Mouse (Mus musculus) liver, embryonic 14.5 days (tissue): ENCODE measurements around the gene Stim1. TPM values are rescaled to one million over a fixed set of nuclear protein-coding genes. Genes with fewer than 3 reads are reported as not detected.
"Not testable (repeated sequence)": the region's sequence is repeated elsewhere in the genome, so short reads cannot be mapped to it uniquely, and the experiment has no call there.

ENCODE experiments used
- ATAC-seq: fragments of 200-750 bp; cut with Nextera tagmentation; 2 replicates; pipeline ENCODE4 v1.8.0; 2017; ENCODE audit warnings: moderate number of reproducible peaks, mild to moderate bottlenecking, moderate library complexity; ENCODE audit not compliant: insufficient read depth
- DNase-seq, 3 experiments: peaks; one replicate each; pipeline ENCODE4 v3.0.0-alpha.2; 2012 to 2013; ENCODE audit warnings: low read depth in 3 of 3, low spot score in 3 of 3
- H3K27ac ChIP-seq: fragments of 300-500 bp; sonication (generic); 2 replicates; pipeline ENCODE4 v1.5.1; 2014; ENCODE audit warnings: moderate library complexity, mild to moderate bottlenecking, control low read depth, inconsistent platforms
- H3K27me3 ChIP-seq: fragments of 300-500 bp; sonication (generic); 2 replicates; pipeline ENCODE4 v1.6.1; 2014; ENCODE audit warnings: mild to moderate bottlenecking, low read length, moderate library complexity; ENCODE audit not compliant: control insufficient read depth, insufficient read depth
- H3K36me3 ChIP-seq: fragments of 300-500 bp; sonication (generic); replicated peaks from 2 replicates; pipeline ENCODE4 v1.6.1; 2014; ENCODE audit warnings: low read depth; ENCODE audit not compliant: control insufficient read depth, insufficient read depth
- H3K4me1 ChIP-seq, 2 experiments: fragments of 200-500 bp in 1 of 2; fragments of 300-500 bp in 1 of 2; sonication (generic) in 1 of 2; replicated peaks; 2 replicates each; pipeline ENCODE4 v1.6.1; 2012 to 2014; ENCODE audit warnings: antibody characterized with exemption in 1 of 2, inconsistent platforms in 1 of 2, low read length in 1 of 2; ENCODE audit not compliant: control insufficient read depth in 2 of 2, insufficient read depth in 2 of 2
- H3K4me2 ChIP-seq: fragments of 300-500 bp; sonication (generic); 2 replicates; pipeline ENCODE4 v1.6.1; 2014; ENCODE audit warnings: low read depth, mild to moderate bottlenecking, control low read depth, moderate library complexity
- H3K4me3 ChIP-seq, 2 experiments: fragments of 200-500 bp in 1 of 2; fragments of 300-500 bp in 1 of 2; sonication (generic) in 1 of 2; 2 replicates each; pipeline ENCODE4 v1.5.1; 2012 to 2014; ENCODE audit warnings: low read depth in 2 of 2, low read length in 2 of 2, mild to moderate bottlenecking in 2 of 2, control low read depth in 1 of 2, inconsistent platforms in 1 of 2, moderate library complexity in 1 of 2; ENCODE audit not compliant: insufficient read depth in 1 of 2
- H3K9ac ChIP-seq: fragments of 300-500 bp; sonication (generic); replicated peaks from 2 replicates; pipeline ENCODE4 v1.6.1; 2014; ENCODE audit warnings: mild to moderate bottlenecking, control low read depth, moderate library complexity
- H3K9me3 ChIP-seq: fragments of 300-500 bp; sonication (generic); 2 replicates; pipeline ENCODE4 v1.6.1; 2016; ENCODE audit warnings: low read length, mixed read lengths; ENCODE audit not compliant: control insufficient read depth
- CTCF ChIP-seq: IDR thresholded peaks from 2 replicates; pipeline ENCODE4 v1.5.1; 2016; ENCODE audit warnings: antibody characterized with exemption, low read depth, control low read depth
- EP300 ChIP-seq: IDR thresholded peaks from 2 replicates; pipeline ENCODE4 v1.6.1; 2016; ENCODE audit warnings: antibody characterized with exemption, low read depth
- WGBS: fragments of 180-500 bp; shearing (Covaris S2); extraction: QIAGEN DNeasy Blood & Tissue Kit; methylation state at CpG from one replicate; pipeline ENCODE4 v1.1.7; 2014; ENCODE audit not compliant: insufficient replicate concordance; 5-methylcytosine and 5-hydroxymethylcytosine counted together
- polyA plus RNA-seq, 2 experiments: library from polyadenylated mRNA; depleted of rRNA in 1 of 2; stranded (reverse) in 1 of 2; unstranded in 1 of 2; fragments of >200 nt; fragmentation: Nextera tagmentation in 1 of 2; extraction: Ambion mirVana in 1 of 2; gene quantifications; 2 replicates each; pipeline versions ENCODE4 v1.2.1 to v1.2.3; 2012 to 2014

Stim1 gene
- polyA plus RNA-seq, 2 experiments: 7.9 to 9.3 TPM

- Histone ChIP-seq H3K27me3 (no peaks in the 10 kb centered on the region), H3K9ac (no peak overlapping the region), H3K4me2 (no peak overlapping the region), H3K36me3 (no peaks in the 10 kb centered on the region), H3K4me1 (peaks cover 0 to 3% of the 10 kb centered on the region in 2 experiments; a peak in 1 of 4 replicates), H3K4me3 (no peak overlapping the region), H3K27ac (no peak overlapping the region), H3K9me3 (no peaks in the 10 kb centered on the region)
- 47% methylated on average over 7 of the region's 7 CpGs for WGBS
- ATAC-seq (no peak), DNase-seq (no peak)
- TF ChIP-seq EP300: no peak
- no peak for TF ChIP-seq CTCF
These were observed 128.3 kb downstream of the Stim1 start for GRCm38 (mm10) chr7:102395894-102396293.

DNA sequence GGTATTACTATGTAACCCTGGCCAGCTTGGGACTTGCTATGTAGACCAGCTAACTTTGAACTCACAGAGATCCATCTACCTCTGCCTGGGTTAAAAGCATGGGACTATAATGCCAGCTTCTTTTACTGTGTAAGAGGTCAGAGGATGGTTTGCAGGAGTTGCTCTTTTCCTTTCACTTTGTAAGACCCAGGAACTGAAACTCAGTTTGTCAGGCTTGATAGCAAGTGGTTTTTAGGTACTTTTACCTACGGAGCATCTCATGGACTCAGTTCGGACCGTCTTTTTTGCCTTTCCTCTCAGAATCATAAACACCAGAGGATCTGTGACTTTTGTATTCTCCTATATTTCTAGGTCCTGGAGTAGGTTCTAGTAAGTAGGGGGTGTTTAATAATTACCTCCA lies 128.7 kb downstream of the Stim1 start:
- no peak overlapping the region for H3K9ac ChIP-seq
- H3K27me3 ChIP-seq: no peaks in the 10 kb centered on the region
- H3K36me3 ChIP-seq: no peaks in the 10 kb centered on the region
- H3K4me2 ChIP-seq: no peak overlapping the region
- no peak overlapping the region for H3K4me3 ChIP-seq
- TF ChIP-seq EP300 (no peak), CTCF (no peak)
- H3K4me1 ChIP-seq: peaks cover 0 to 3% of the 10 kb centered on the region in 2 experiments; a peak in 1 of 4 replicates
- H3K9me3 ChIP-seq: no peaks in the 10 kb centered on the region
- DNase-seq (no peak), ATAC-seq (no peak)
- H3K27ac ChIP-seq: no peak overlapping the region
- WGBS: 87% methylated on average over 3 of the region's 3 CpGs

GRCm38 (mm10) chr7:102399180-102399731 lies 131.7 kb downstream of the Stim1 start:
- no peak for DNase-seq
- Histone ChIP-seq H3K27me3 (no peaks in the 10 kb centered on the region), H3K9ac (no peak overlapping the region), H3K4me2 (no peak overlapping the region), H3K4me3 (no peak overlapping the region), H3K9me3 (no peaks in the 10 kb centered on the region), H3K27ac (no peak overlapping the region), H3K4me1 (peaks cover 0 to 3% of the 10 kb centered on the region in 2 experiments; a peak in 1 of 4 replicates), H3K36me3 (no peaks in the 10 kb centered on the region)
- no peak for TF ChIP-seq EP300
- no peak for TF ChIP-seq CTCF
- ATAC-seq: no peak
- WGBS: 56% methylated on average over 3 of the region's 3 CpGs

DNA sequence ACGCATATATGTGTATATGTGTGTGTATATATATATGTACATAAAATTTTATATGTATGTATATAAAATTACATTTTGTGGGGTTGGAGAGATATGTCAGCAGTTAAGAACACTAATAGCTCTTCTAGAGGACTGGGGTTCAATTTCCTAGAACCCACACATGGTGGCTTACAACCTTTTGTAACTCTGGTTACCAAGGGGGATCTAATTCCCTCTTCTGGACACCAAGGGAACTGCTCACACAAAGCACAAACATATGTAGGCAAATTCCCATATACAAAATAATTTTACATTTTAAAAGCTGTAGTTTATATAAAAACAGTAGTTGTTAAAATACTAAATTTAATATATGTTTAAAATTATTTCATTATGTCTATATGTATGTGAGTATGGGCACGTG lies 136.5 kb downstream of the Stim1 start:
- Histone ChIP-seq H3K9me3 (no peaks in the 10 kb centered on the region), H3K27me3 (no peaks in the 10 kb centered on the region), H3K27ac (no peak overlapping the region), H3K4me1 (peaks cover 4 to 5% of the 10 kb centered on the region in 2 experiments; a peak in 2 of 4 replicates), H3K4me3 (no peak overlapping the region), H3K4me2 (no peak overlapping the region), H3K36me3 (no peaks in the 10 kb centered on the region; the same call in 1 of the 2 replicates), H3K9ac (no peak overlapping the region)
- no peak for TF ChIP-seq EP300
- TF ChIP-seq CTCF: no peak; the same call in 1 of the 2 replicates
- DNase-seq (no peak), ATAC-seq (no peak)
- WGBS: 83% methylated on average over 2 of the region's 2 CpGs

- no peak overlapping the region for H3K9ac ChIP-seq
- no peak for TF ChIP-seq EP300
- no peak for TF ChIP-seq CTCF
- H3K4me1 ChIP-seq: peaks cover 2 to 5% of the 10 kb centered on the region in 2 experiments; a peak in 2 of 4 replicates
- H3K27ac ChIP-seq: no peak overlapping the region
- H3K36me3 ChIP-seq: no peaks in the 10 kb centered on the region; the same call in 1 of the 2 replicates
- no peak overlapping the region for H3K4me2 ChIP-seq
- H3K4me3 ChIP-seq: no peak overlapping the region
- DNase-seq: no peak
- H3K9me3 ChIP-seq: no peaks in the 10 kb centered on the region
- ATAC-seq: no peak
- H3K27me3 ChIP-seq: no peaks in the 10 kb centered on the region
These were observed 139.8 kb downstream of the Stim1 start for GRCm38 (mm10) chr7:102407440-102407839.

DNA sequence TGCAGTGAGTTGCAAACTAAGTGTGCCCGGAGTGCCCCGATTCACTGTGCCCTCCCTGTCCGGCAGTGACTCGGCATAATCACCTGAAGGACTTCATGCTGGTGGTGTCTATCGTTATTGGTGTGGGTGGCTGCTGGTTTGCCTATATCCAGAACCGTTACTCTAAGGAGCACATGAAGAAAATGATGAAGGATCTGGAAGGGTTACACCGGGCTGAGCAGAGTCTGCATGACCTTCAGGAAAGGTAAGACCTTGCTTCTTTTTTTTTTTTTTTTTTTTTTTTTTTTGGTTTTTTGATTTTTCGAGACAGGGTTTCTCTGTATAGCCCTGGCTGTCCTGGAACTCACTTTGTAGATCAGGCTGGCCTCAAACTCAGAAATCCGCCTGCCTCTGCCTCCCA lies 147.7 kb downstream of the Stim1 start:
- not testable (repeated sequence) for H3K4me3 ChIP-seq, H3K4me2 ChIP-seq, H3K4me1 ChIP-seq, H3K27me3 ChIP-seq, DNase-seq, H3K27ac ChIP-seq, H3K9ac ChIP-seq, ATAC-seq, H3K9me3 ChIP-seq, H3K36me3 ChIP-seq
- 82% methylated on average over 9 of the region's 9 CpGs for WGBS
